Mouse (Mus musculus): ENCODE results near the gene Gp1ba. TPM values are rescaled to one million over a fixed set of nuclear protein-coding genes. Genes with fewer than 3 reads are reported as not detected.

Gene Gp1ba
- polyA plus RNA-seq, 1 experiment, result 0.03 TPM

- peak overlapping the region; percentile 8; the same call in 1 of the 2 replicates for H3K27ac ChIP-seq (ENCODE audit: insufficient read depth, low read depth, low read length)
- peaks cover 11% of the 10 kb centered on the region for H3K4me1 ChIP-seq (ENCODE audit: control insufficient read depth, insufficient read depth, low read length)
- peak overlapping the region; percentile 54 for H3K4me3 ChIP-seq (ENCODE audit: insufficient read depth, low read depth, low read length)
- no peaks in the 10 kb centered on the region for H3K36me3 ChIP-seq (ENCODE audit: control insufficient read depth, insufficient read depth, low read length)
- H3K27me3 ChIP-seq (replicated peaks; ENCODE audit: control insufficient read depth, insufficient read depth, low read length), result no peaks in the 10 kb centered on the region
- DNase-seq, result peak; percentile 38
- 2% methylated on average over 16 of the region's 16 CpGs for WGBS
- TF ChIP-seq POLR2A (IDR thresholded peaks at IDR 0.05; ENCODE audit: low read depth, low read length) (no peak), CTCF (conservative IDR thresholded peaks at IDR 0.05; ENCODE audit: insufficient read depth, insufficient read length, low read depth, low read length) (no peak)
Observed at GRCm38 (mm10) chr11:70686901-70687566, 48.1 kb downstream of the Gp1ba start.

GRCm38 (mm10) chr11:70687601-70688199 lies 48.8 kb downstream of the Gp1ba start, which contains the start of gene Camta2:
TSS of gene Camta2 (minus strand) at chr11:70688105.
- under 1% methylated on average over 55 of the region's 55 CpGs for WGBS
- TF ChIP-seq POLR2A (IDR thresholded peaks at IDR 0.05; ENCODE audit: low read depth, low read length) (peak; percentile 42), CTCF (conservative IDR thresholded peaks at IDR 0.05; ENCODE audit: insufficient read depth, insufficient read length, low read depth, low read length) (no peak)
- H3K4me1 ChIP-seq (ENCODE audit: control insufficient read depth, insufficient read depth, low read length), result peaks cover 11% of the 10 kb centered on the region
- H3K36me3 ChIP-seq (ENCODE audit: control insufficient read depth, insufficient read depth, low read length), result no peaks in the 10 kb centered on the region
- DNase-seq, result peak; percentile 92
- H3K27me3 ChIP-seq (replicated peaks; ENCODE audit: control insufficient read depth, insufficient read depth, low read length), result no peaks in the 10 kb centered on the region
- H3K27ac ChIP-seq (ENCODE audit: insufficient read depth, low read depth, low read length), result peak within 1 kb of the TSS; percentile 66
- peak within 1 kb of the TSS; percentile 54 for H3K4me3 ChIP-seq (ENCODE audit: insufficient read depth, low read depth, low read length)

- no peak for TF ChIP-seq POLR2A (IDR thresholded peaks at IDR 0.05; ENCODE audit: low read depth, low read length)
- no peak for TF ChIP-seq CTCF (conservative IDR thresholded peaks at IDR 0.05; ENCODE audit: insufficient read depth, insufficient read length, low read depth, low read length)
- H3K27me3 ChIP-seq (replicated peaks; ENCODE audit: control insufficient read depth, insufficient read depth, low read length), result no peaks in the 10 kb centered on the region
- H3K4me3 ChIP-seq (ENCODE audit: insufficient read depth, low read depth, low read length), result peak overlapping the region; percentile 54
- H3K27ac ChIP-seq (ENCODE audit: insufficient read depth, low read depth, low read length), result peak overlapping the region; percentile 66
- DNase-seq, result no peak
- no peaks in the 10 kb centered on the region for H3K36me3 ChIP-seq (ENCODE audit: control insufficient read depth, insufficient read depth, low read length)
- peaks cover 11% of the 10 kb centered on the region for H3K4me1 ChIP-seq (ENCODE audit: control insufficient read depth, insufficient read depth, low read length)
- 15% methylated on average over 8 of the region's 8 CpGs for WGBS
Observed at GRCm38 (mm10) chr11:70688372-70688771, 49.5 kb downstream of the Gp1ba start.

GRCm38 (mm10) chr11:70689578-70689977 lies 50.7 kb downstream of the Gp1ba start:
- Histone ChIP-seq H3K4me3 (ENCODE audit: insufficient read depth, low read depth, low read length) (no peak overlapping the region), H3K36me3 (ENCODE audit: control insufficient read depth, insufficient read depth, low read length) (no peaks in the 10 kb centered on the region), H3K4me1 (ENCODE audit: control insufficient read depth, insufficient read depth, low read length) (peaks cover 11% of the 10 kb centered on the region), H3K27ac (ENCODE audit: insufficient read depth, low read depth, low read length) (no peak overlapping the region), H3K27me3 (replicated peaks; ENCODE audit: control insufficient read depth, insufficient read depth, low read length) (no peaks in the 10 kb centered on the region)
- peak; percentile 65 for DNase-seq
- 64% methylated on average over 4 of the region's 4 CpGs for WGBS
- no peak for TF ChIP-seq POLR2A (IDR thresholded peaks at IDR 0.05; ENCODE audit: low read depth, low read length)
- no peak for TF ChIP-seq CTCF (conservative IDR thresholded peaks at IDR 0.05; ENCODE audit: insufficient read depth, insufficient read length, low read depth, low read length)

Other genes with a start within 250 kb of the Gp1ba start
- gene Pelp1, start 229.1 kb upstream of the Gp1ba start, polyA plus RNA-seq (2012; rRNA removed), result 12.4 and 12.9 TPM in 2 replicates
- gene Arrb2, start 206.5 kb upstream of the Gp1ba start, polyA plus RNA-seq (2012; rRNA removed), result 30.2 and 33.7 TPM in 2 replicates
- gene Med11, start 187.2 kb upstream of the Gp1ba start, polyA plus RNA-seq (2012; rRNA removed), result 27.0 and 27.9 TPM in 2 replicates
- gene Zmynd15, start 179.7 kb upstream of the Gp1ba start, polyA plus RNA-seq (2012; rRNA removed), result 11.6 and 12.4 TPM in 2 replicates
- 99.3 and 103 TPM in 2 replicates for gene Cxcl16, start 179.1 kb upstream of the Gp1ba start, polyA plus RNA-seq (2012; rRNA removed)
- 0.31 TPM in 1 of 2 replicates, not detected in the other for gene Tm4sf5, start 133.9 kb upstream of the Gp1ba start, polyA plus RNA-seq (2012; rRNA removed)
- 0.15 TPM in 1 of 2 replicates, not detected in the other for gene Vmo1, start 124.5 kb upstream of the Gp1ba start, polyA plus RNA-seq (2012; rRNA removed)
- 2.8 and 3.3 TPM in 2 replicates for gene Gltpd2, start 119.9 kb upstream of the Gp1ba start, polyA plus RNA-seq (2012; rRNA removed)
- 335 and 398 TPM in 2 replicates for gene Psmb6, start 113.8 kb upstream of the Gp1ba start, polyA plus RNA-seq (2012; rRNA removed)
- not detected in 2 replicates for gene Gm40193, start 106.2 kb upstream of the Gp1ba start, polyA plus RNA-seq (2012; rRNA removed)
- gene Pld2, start 99.1 kb upstream of the Gp1ba start, polyA plus RNA-seq (2012; rRNA removed), result 16.6 and 18.0 TPM in 2 replicates
- 73.1 and 91.8 TPM in 2 replicates for gene Mink1, start 76.2 kb upstream of the Gp1ba start, polyA plus RNA-seq (2012; rRNA removed)
- gene 4930544D05Rik, start 23.3 kb upstream of the Gp1ba start, polyA plus RNA-seq (2012; rRNA removed), result 0.29 TPM in 1 of 2 replicates, not detected in the other
- gene Chrne, start 19.9 kb upstream of the Gp1ba start, polyA plus RNA-seq (2012; rRNA removed), result 0.86 and 1.0 TPM in 2 replicates
- gene Rnf167, start 8.1 kb downstream of the Gp1ba start, polyA plus RNA-seq (2012; rRNA removed), result 118 and 123 TPM in 2 replicates
- gene Slc25a11, start 8.4 kb downstream of the Gp1ba start, polyA plus RNA-seq (2012; rRNA removed), result 281 and 284 TPM in 2 replicates
- gene Pfn1, start 15.5 kb downstream of the Gp1ba start, polyA plus RNA-seq (2012; rRNA removed), result 686 and 750 TPM in 2 replicates
- 9.2 and 30.9 TPM in 2 replicates for gene Eno3, start 18.1 kb downstream of the Gp1ba start, polyA plus RNA-seq (2012; rRNA removed)
- gene Spag7, start 30.3 kb downstream of the Gp1ba start, polyA plus RNA-seq (2012; rRNA removed), result 44.6 and 59.8 TPM in 2 replicates
- gene Camta2, start 49.0 kb downstream of the Gp1ba start, polyA plus RNA-seq (2012; rRNA removed), result 23.6 and 28.7 TPM in 2 replicates
- 5.3 and 5.4 TPM in 2 replicates for gene Inca1, start 61.0 kb downstream of the Gp1ba start, polyA plus RNA-seq (2012; rRNA removed)
- 91.0 and 94.9 TPM in 2 replicates for gene Kif1c, start 61.4 kb downstream of the Gp1ba start, polyA plus RNA-seq (2012; rRNA removed)
- gene Zfp3, start 125.1 kb downstream of the Gp1ba start, polyA plus RNA-seq (2012; rRNA removed), result 1.7 and 2.4 TPM in 2 replicates
- 1.7 and 2.4 TPM in 2 replicates for gene Scimp, start 173.5 kb downstream of the Gp1ba start, polyA plus RNA-seq (2012; rRNA removed)
- gene Rabep1, start 205.7 kb downstream of the Gp1ba start, polyA plus RNA-seq (2012; rRNA removed), result 3.7 and 4.7 TPM in 2 replicates